Mouse (Mus musculus) inflammation-experienced regulatory T-cells (primary cell): Measurements from ENCODE around the gene Polr1b. TPM values are rescaled to one million over a fixed set of nuclear protein-coding genes. Genes with fewer than 3 reads are reported as not detected.

ENCODE experiments used
- polyA plus RNA-seq, 2 experiments: library from polyadenylated mRNA; unstranded; fragments of 100-300 nt; shearing (Covaris generic); gene quantifications; one replicate each; pipeline ENCODE4 v1.2.1; 2017

The Polr1b gene
- 10 to 100 TPM; 25.7 to 38.0 TPM for polyA plus RNA-seq

GRCm38 (mm10) chr2:129100784-129101310, at the start of gene Polr1b:
Gene Polr1b (plus strand): TSS chr2:129100995.

GRCm38 (mm10) chr2:129065437-129066282, 35.1 kb upstream of the Polr1b start, which contains the start of gene Ttl:
Gene Ttl (plus strand): TSS chr2:129065942.

GRCm38 (mm10) chr2:129129412-129129929, 28.7 kb downstream of the Polr1b start, which contains the start of gene Chchd5:
Gene Chchd5 (plus strand): TSS chr2:129129700.

Other genes with a start within 250 kb of the Polr1b start
- under 1 TPM in 1 of 2 experiments, not detected in 1; 0.16 TPM for gene Fbln7, start 238.0 kb upstream of the Polr1b start, polyA plus RNA-seq
- 10 to 100 TPM in 1 of 2 experiments, 1 to 10 TPM in 1; 9.7 to 10.4 TPM for gene Zc3h8, start 156.9 kb upstream of the Polr1b start, polyA plus RNA-seq
- 1 to 10 TPM; 9.3 to 9.5 TPM for gene Zc3h6, start 133.6 kb upstream of the Polr1b start, polyA plus RNA-seq
- gene Gm10762, start 133.3 kb upstream of the Polr1b start, polyA plus RNA-seq: 1 to 10 TPM; 5.6 to 5.7 TPM
- gene Vinac1, start 52.8 kb upstream of the Polr1b start, polyA plus RNA-seq: under 1 TPM; 0.09 to 0.27 TPM
- 1 to 10 TPM; 2.6 to 5.0 TPM for gene Ttl, start 35.1 kb upstream of the Polr1b start, polyA plus RNA-seq
- 10 to 100 TPM; 20.8 to 23.8 TPM for gene Chchd5, start 28.7 kb downstream of the Polr1b start, polyA plus RNA-seq
- gene Slc20a1, start 97.8 kb downstream of the Polr1b start, polyA plus RNA-seq: 10 to 100 TPM; 51.0 to 82.5 TPM
- gene Ckap2l, start 196.2 kb downstream of the Polr1b start, polyA plus RNA-seq: 1 to 10 TPM; 1.8 to 4.3 TPM
- under 1 TPM in 1 of 2 experiments, not detected in 1; 0.17 TPM for gene Il1a, start 209.0 kb downstream of the Polr1b start, polyA plus RNA-seq